Mouse (Mus musculus) spleen, adult 2 months (tissue): ENCODE measurements around the gene Triap1.

ENCODE experiments used
- CTCF ChIP-seq: fragments of 200-500 bp; IDR thresholded peaks from 2 replicates; pipeline ENCODE4 v1.5.1; 2011; ENCODE audit warnings: mild to moderate bottlenecking, inconsistent platforms; ENCODE audit not compliant: insufficient read depth, insufficient read length, insufficient replicate concordance; ENCODE audit errors: extremely low read depth
- POLR2A ChIP-seq: fragments of 200-500 bp; IDR thresholded peaks from 2 replicates; pipeline ENCODE4 v1.6.1; 2011; ENCODE audit warnings: low read depth, low read length, inconsistent platforms

DNA sequence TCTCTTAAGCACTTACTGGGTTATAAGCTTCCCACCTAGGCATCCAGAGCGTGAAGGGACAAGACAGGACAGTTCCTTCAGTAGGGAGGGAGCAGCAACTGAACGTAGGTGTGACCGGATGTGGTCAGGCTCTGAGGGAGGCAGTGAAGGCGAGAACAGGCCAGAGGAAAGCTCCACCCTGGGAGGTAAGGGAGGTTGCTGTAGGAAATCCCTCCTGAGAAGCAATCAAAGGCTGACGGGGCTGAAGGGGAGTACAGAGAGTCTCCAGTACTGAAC lies 27.4 kb upstream of the Triap1 start:
- TF ChIP-seq CTCF (no peak), POLR2A (no peak)
